Mouse (Mus musculus) adrenal gland, postnatal 36 days (tissue): Measurements from ENCODE around the gene Bag1. TPM values are rescaled to one million over a fixed set of nuclear protein-coding genes. Genes with fewer than 3 reads are reported as not detected.

Source experiments
- DNase-seq, 2 experiments: peaks; one replicate each; pipeline ENCODE4 v3.0.0; 2021; ENCODE audit warnings: mixed read lengths in 1 of 2
- long read RNA-seq, 2 experiments: library from polyadenylated mRNA; stranded (forward); transcript quantifications; one replicate each; pipeline ENCODE4 v2.0.0; 2021; ENCODE audit warnings: borderline sequencing depth in 2 of 2
- total RNA-seq, 2 experiments: library from RNA; stranded (reverse); gene quantifications; 2 replicates each; pipeline ENCODE4 v1.2.3; 2021

Gene Bag1
- total RNA-seq: 100 to 1,000 TPM; 287 to 331 TPM
- long read RNA-seq, experiment 1, transcript Bag1-202 (7 exons, 1,336 nt): major isoform, 502 of 534 reads
- long read RNA-seq, experiment 1, partial matches to known transcripts: 16 of 534 reads
- long read RNA-seq, experiment 1, other reads (novel, unspliced or antisense): 16 of 534 reads
- long read RNA-seq, experiment 2, transcript Bag1-202 (7 exons, 1,336 nt): major isoform, 155 of 163 reads
- long read RNA-seq, experiment 2, partial matches to known transcripts: 4 of 163 reads
- long read RNA-seq, experiment 2, other reads (novel, unspliced or antisense): 4 of 163 reads

- DNase-seq: peak; percentile 99
These were observed at the start of gene Bag1, which contains the start of gene Chmp5 for GRCm38 (mm10) chr4:40948160-40948708. Bag1 (minus strand) TSS chr4:40948294. Chmp5 (plus strand) TSS chr4:40948407.

GRCm38 (mm10) chr4:40996302-40996701 is 48.2 kb upstream of the Bag1 start:
- DNase-seq: no peak

- DNase-seq: no peak
These were observed 41.5 kb upstream of the Bag1 start for GRCm38 (mm10) chr4:40989633-40990032.

- DNase-seq: peak in 1 of 2 experiments; percentile 29
These were observed 35.6 kb upstream of the Bag1 start for GRCm38 (mm10) chr4:40983686-40984085.

- no peak for DNase-seq
These were observed 34.4 kb upstream of the Bag1 start for GRCm38 (mm10) chr4:40982486-40982885.

GRCm38 (mm10) chr4:40979430-40979829 is 31.3 kb upstream of the Bag1 start:
- no peak for DNase-seq

- DNase-seq: peak; percentile 23 to 39
These were observed 28.6 kb upstream of the Bag1 start for GRCm38 (mm10) chr4:40976651-40977050.

- no peak for DNase-seq
These were observed 27.6 kb upstream of the Bag1 start for GRCm38 (mm10) chr4:40975678-40976077.

GRCm38 (mm10) chr4:40974011-40974410 is 25.9 kb upstream of the Bag1 start:
- peak; percentile 73 to 78 for DNase-seq

GRCm38 (mm10) chr4:40971744-40972143 is 23.6 kb upstream of the Bag1 start:
- peak; percentile 42 to 50 for DNase-seq

GRCm38 (mm10) chr4:40970842-40971701 is 23.0 kb upstream of the Bag1 start, which contains the start of gene Nfx1:
Nfx1 (plus strand) TSS chr4:40970906.
- DNase-seq: peak; percentile 98 to 99

GRCm38 (mm10) chr4:40970592-40970841 is 22.4 kb upstream of the Bag1 start:
- DNase-seq: no peak

GRCm38 (mm10) chr4:40969781-40970591 is 21.9 kb upstream of the Bag1 start:
- peak in 1 of 2 experiments; percentile 16 for DNase-seq

- DNase-seq: no peak
These were observed 21.1 kb upstream of the Bag1 start for GRCm38 (mm10) chr4:40969161-40969560.

GRCm38 (mm10) chr4:40963536-40963935 is 15.4 kb upstream of the Bag1 start:
- no peak for DNase-seq

- DNase-seq: no peak
These were observed 7.8 kb upstream of the Bag1 start for GRCm38 (mm10) chr4:40955942-40956341.

GRCm38 (mm10) chr4:40953521-40953920 is 5.4 kb upstream of the Bag1 start:
- peak; percentile 28 to 64 for DNase-seq

GRCm38 (mm10) chr4:40947565-40948159 is 432 bp downstream of the Bag1 start:
- peak in 1 of 2 experiments; percentile 45 for DNase-seq

- DNase-seq: peak in 1 of 2 experiments; percentile 28
These were observed 1.5 kb downstream of the Bag1 start for GRCm38 (mm10) chr4:40946516-40947121.

GRCm38 (mm10) chr4:40943651-40944050 is 4.4 kb downstream of the Bag1 start:
- DNase-seq: no peak

GRCm38 (mm10) chr4:40938793-40939192 is 9.3 kb downstream of the Bag1 start:
- no peak for DNase-seq
